Comparison of ENCODE assay signal across 7 mouse cellular contexts in the genomic region with DNA sequence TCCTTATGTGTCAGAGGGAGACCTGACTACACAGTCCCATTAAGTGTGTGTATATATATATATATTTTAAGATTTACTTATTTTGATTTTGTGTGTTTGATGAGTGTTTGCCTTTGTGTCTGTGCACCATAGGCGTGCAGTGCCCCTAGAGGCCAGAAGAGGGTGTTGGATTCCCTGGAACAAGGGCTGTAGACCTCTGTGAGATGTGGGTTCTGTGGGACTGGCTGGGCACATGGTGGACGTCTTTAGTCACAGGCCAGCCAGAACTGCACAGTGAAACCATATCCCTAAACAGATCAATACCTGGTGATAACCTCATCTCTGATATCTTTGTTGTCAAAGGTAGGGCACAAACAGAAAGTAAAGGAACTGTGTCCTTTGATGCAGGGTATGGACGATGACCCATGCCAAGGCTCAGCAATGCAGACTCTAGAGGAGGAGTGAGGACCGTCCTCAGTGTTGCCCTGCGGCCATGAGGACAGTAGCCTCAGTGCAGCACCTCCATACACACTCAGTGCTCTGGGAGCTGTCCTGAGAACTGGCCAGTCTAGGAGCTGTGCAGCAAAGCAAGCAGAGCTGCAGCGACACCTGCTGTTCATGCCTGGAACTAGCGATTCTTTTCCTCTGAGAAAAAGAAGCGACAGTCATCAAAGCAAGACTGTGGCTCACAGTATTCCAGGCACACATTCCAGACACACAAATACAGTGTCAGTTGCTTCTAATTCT. TPM values are rescaled to one million over a fixed set of nuclear protein-coding genes. Genes with fewer than 3 reads are reported as not detected.
DNase-seq lines count a peak whose midpoint lies in the region; ATAC-seq and TF ChIP-seq lines count a peak whose summit lies in the region.

No protein-coding gene starts in this region.

- no peak overlapping the region for H3K4me3 ChIP-seq in forebrain, embryonic 11.5 days (ENCODE audit: low read depth, low read length)
- H3K4me3 ChIP-seq in hindbrain, embryonic 15.5 days = no peak overlapping the region
- H3K4me3 ChIP-seq in small intestine, adult 2 months (ENCODE audit: low read depth, low read length) = no peak overlapping the region

- H3K4me1 ChIP-seq in forebrain, embryonic 11.5 days (replicated peaks; ENCODE audit: control insufficient read depth, insufficient read depth, low read length) = no peaks in the 10 kb centered on the region
- H3K4me1 ChIP-seq in hindbrain, embryonic 15.5 days (replicated peaks) = no peaks in the 10 kb centered on the region
- no peaks in the 10 kb centered on the region; the same call in 1 of the 2 replicates for H3K4me1 ChIP-seq in small intestine, adult 2 months (ENCODE audit: control insufficient read depth, insufficient read depth, insufficient read length, low read length)

- H3K9me3 ChIP-seq in forebrain, embryonic 11.5 days (ENCODE audit: control insufficient read depth, low read length) = no peaks in the 10 kb centered on the region
- H3K9me3 ChIP-seq in hindbrain, embryonic 15.5 days = no peaks in the 10 kb centered on the region

- TF ChIP-seq POLR2A in small intestine, adult 2 months (IDR thresholded peaks at IDR 0.05; ENCODE audit: low read depth, low read length) = no peak

- 66% methylated on average over 8 of the region's 8 CpGs for WGBS in forebrain, embryonic 11.5 days
- WGBS in hindbrain, embryonic 15.5 days = 66% methylated on average over 8 of the region's 8 CpGs
- WGBS in small intestine, adult 2 months = 67% methylated on average over 8 of the region's 8 CpGs

- no peak overlapping the region for H3K27ac ChIP-seq in forebrain, embryonic 11.5 days (ENCODE audit: low read depth, low read length)
- H3K27ac ChIP-seq in hindbrain, embryonic 15.5 days (replicated peaks) = no peak overlapping the region
- no peak overlapping the region for H3K27ac ChIP-seq in small intestine, adult 2 months (ENCODE audit: insufficient read depth, low read depth, low read length)

- DNase-seq in Muller cell, postnatal 12 days (ENCODE audit: inconsistent ontology term) = peak; percentile 39
- DNase-seq in c-Kit-positive CD71-negative TER-119-negative erythroid progenitor cells, embryonic 14.5 days (ENCODE audit: low read depth) = peak; percentile 53
- DNase-seq in forebrain, embryonic 11.5 days (ENCODE audit: low spot score) = peak; percentile 84
- peak; percentile 79 to 87 for DNase-seq in left cerebral cortex, postnatal 14 days (ENCODE audit: low spot score in 2 of 2)

- H3K4me2 ChIP-seq in forebrain, embryonic 11.5 days (ENCODE audit: low read depth, low read length, severe bottlenecking) = no peak overlapping the region
- no peak overlapping the region for H3K4me2 ChIP-seq in hindbrain, embryonic 15.5 days

- intact Hi-C loops in left cerebral cortex, postnatal 14 days (cut with DNase I) = loop anchor here (10.0 kb wide), 1 partner anchor 204 kb away; the partner anchor contains the start of gene AI413582

- ATAC-seq in forebrain, embryonic 11.5 days (replicated peaks; ENCODE audit: low FRiP score) = no peak
- ATAC-seq in hindbrain, embryonic 15.5 days (ENCODE audit: low FRiP score, low read depth) = peak; percentile 77; the same call in 1 of the 2 replicates
- ATAC-seq in megakaryocyte-erythroid progenitor cell, adult 5-6 weeks (replicated peaks; ENCODE audit: low FRiP score, low TSS enrichment, poor library complexity, severe bottlenecking) = peak; percentile 37; the same call in 1 of the 2 replicates

- H3K27me3 ChIP-seq in forebrain, embryonic 11.5 days (ENCODE audit: control insufficient read depth, insufficient read depth, low read length) = no peaks in the 10 kb centered on the region
- H3K27me3 ChIP-seq in hindbrain, embryonic 15.5 days = no peaks in the 10 kb centered on the region
- no peaks in the 10 kb centered on the region for H3K27me3 ChIP-seq in small intestine, adult 2 months (ENCODE audit: control insufficient read depth, insufficient read depth, low read length)

- H3K9ac ChIP-seq in forebrain, embryonic 11.5 days (ENCODE audit: low read length) = no peak overlapping the region
- H3K9ac ChIP-seq in hindbrain, embryonic 15.5 days = no peak overlapping the region

- H3K36me3 ChIP-seq in forebrain, embryonic 11.5 days (ENCODE audit: control insufficient read depth, insufficient read depth, low read length) = peaks cover 4% of the 10 kb centered on the region
- peaks cover 19% of the 10 kb centered on the region for H3K36me3 ChIP-seq in hindbrain, embryonic 15.5 days
- H3K36me3 ChIP-seq in small intestine, adult 2 months (ENCODE audit: control insufficient read depth, insufficient read depth, low read length) = peaks cover 26% of the 10 kb centered on the region

- peak; percentile 67; the same call in 1 of the 2 replicates for TF ChIP-seq CTCF in small intestine, adult 2 months (IDR thresholded peaks at IDR 0.05; ENCODE audit: extremely low read depth, insufficient read length, insufficient replicate concordance, low read depth, low read length)

RNA-seq across cellular contexts. Expression of gene Spdef, which starts 40.2 kb away (rescaled TPM):
- polyA plus RNA-seq in forebrain, embryonic 11.5 days (2014; fragmentation: Nextera tagmentation; extraction: Ambion mirVana) = 0.15 TPM in 1 of 2 replicates, not detected in the other
- polyA plus RNA-seq in hindbrain, embryonic 15.5 days (2015; fragmentation: Nextera tagmentation; extraction: Ambion mirVana) = 0.68 and 1.1 TPM in 2 replicates
- under 1 TPM; 0.42 to 0.57 TPM for total RNA-seq in left cerebral cortex, postnatal 14 days (2021)
- not detected in 2 replicates for total RNA-seq in megakaryocyte-erythroid progenitor cell, adult 5-6 weeks (2014; fragmentation: Nextera tagmentation)
- not detected in 2 replicates for total RNA-seq in megakaryocyte-erythroid progenitor cell, adult 5-6 weeks (2017)
- 43.8 and 57.5 TPM in 2 replicates for polyA plus RNA-seq in small intestine, adult 2 months (2012; rRNA removed)

RNA-seq across cellular contexts. Expression of gene D17Wsu92e, which starts 51.5 kb away (rescaled TPM):
- polyA plus RNA-seq in forebrain, embryonic 11.5 days (2014; fragmentation: Nextera tagmentation; extraction: Ambion mirVana) = 12.7 and 14.1 TPM in 2 replicates
- polyA plus RNA-seq in hindbrain, embryonic 15.5 days (2015; fragmentation: Nextera tagmentation; extraction: Ambion mirVana) = 10.0 and 12.0 TPM in 2 replicates
- total RNA-seq in left cerebral cortex, postnatal 14 days (2021) = 100 to 1,000 TPM; 136 to 137 TPM
- total RNA-seq in megakaryocyte-erythroid progenitor cell, adult 5-6 weeks (2014; fragmentation: Nextera tagmentation) = 66.2 and 76.6 TPM in 2 replicates
- total RNA-seq in megakaryocyte-erythroid progenitor cell, adult 5-6 weeks (2017) = 90.1 and 90.5 TPM in 2 replicates
- polyA plus RNA-seq in small intestine, adult 2 months (2012; rRNA removed) = 45.6 and 89.6 TPM in 2 replicates

Comparison
In these comparisons a context has a peak if more than half of its experiments do, and no peak if none do; other contexts are left out.
1. RNA of gene Spdef, which starts 40.2 kb away (polyA plus RNA-seq): 43.8 to 57.5 TPM in small intestine, adult 2 months; 0.68 to 1.1 TPM in hindbrain, embryonic 15.5 days and 0.15 TPM in forebrain, embryonic 11.5 days; every median in the first group is over 10 times any median in the second.
2. Peak in every context shown above with its lines, with median percentiles within 50 percentile points of each other: DNase-seq.